Mouse (Mus musculus): Measurements from ENCODE around the gene Snapc5. TPM values are rescaled to one million over a fixed set of nuclear protein-coding genes. Genes with fewer than 3 reads are reported as not detected.

Snapc5 gene
- total and polyA plus RNA-seq, 2 experiments, result 5.6 to 13.9 TPM

DNA sequence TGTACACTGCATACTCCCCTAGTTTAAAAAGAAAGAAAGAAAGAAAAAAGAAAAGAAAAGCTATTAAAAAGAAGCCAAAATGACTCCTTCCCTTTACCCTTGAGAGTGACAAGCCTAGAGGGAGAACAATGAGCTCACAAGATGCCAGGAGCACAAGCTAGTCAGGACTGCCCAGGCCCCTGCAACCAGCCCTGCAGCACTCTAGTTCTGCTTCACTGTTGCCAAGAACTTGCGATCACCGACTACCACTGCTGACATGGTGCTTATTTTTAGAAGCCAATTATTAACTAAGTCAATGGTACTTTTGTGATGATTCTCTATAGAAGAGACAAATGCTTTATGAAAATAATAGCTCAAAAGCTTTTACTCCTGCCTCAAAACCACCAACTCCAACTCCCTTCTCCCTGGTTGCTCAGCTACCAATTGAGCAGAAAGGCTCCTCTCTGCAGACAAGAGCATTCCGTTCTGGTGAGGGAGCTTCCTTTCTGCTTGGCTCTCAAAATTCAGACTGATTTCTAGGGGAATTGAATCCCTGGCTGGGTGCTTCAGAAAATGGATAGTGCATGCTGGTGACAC lies 28.5 kb downstream of the Snapc5 start:
- Histone ChIP-seq H3K4me1 (ENCODE audit: control insufficient read depth, insufficient read depth, low read length) (no peaks in the 10 kb centered on the region), H3K27me3 (ENCODE audit: control insufficient read depth, insufficient read depth, low read length) (no peaks in the 10 kb centered on the region), H3K4me3 (ENCODE audit: insufficient read depth, low read depth, low read length) (no peak overlapping the region), H3K79me2 (ENCODE audit: control insufficient read depth, insufficient read depth, low read length) (0 out of 2 replicates have a peak, but pooled peaks cover 4% of the 10 kb centered on the region), H3K9ac (ENCODE audit: low read depth, low read length) (no peak overlapping the region), H3K27ac (replicated peaks; ENCODE audit: insufficient read depth, low read depth, low read length) (no peak overlapping the region), H3K36me3 (ENCODE audit: control insufficient read depth, insufficient read depth, low read length) (peaks cover 50% of the 10 kb centered on the region)
- TF ChIP-seq CTCF (IDR thresholded peaks at IDR 0.05; ENCODE audit: low read depth, low read length) (no peak), POLR2A (IDR thresholded peaks at IDR 0.05; ENCODE audit: extremely low read depth, insufficient read depth, low read length) (no peak)
- no peak for DNase-seq (ENCODE audit: extremely low read depth, low read depth, low spot score)
- 67% methylated on average over 3 of the region's 3 CpGs for WGBS

DNA sequence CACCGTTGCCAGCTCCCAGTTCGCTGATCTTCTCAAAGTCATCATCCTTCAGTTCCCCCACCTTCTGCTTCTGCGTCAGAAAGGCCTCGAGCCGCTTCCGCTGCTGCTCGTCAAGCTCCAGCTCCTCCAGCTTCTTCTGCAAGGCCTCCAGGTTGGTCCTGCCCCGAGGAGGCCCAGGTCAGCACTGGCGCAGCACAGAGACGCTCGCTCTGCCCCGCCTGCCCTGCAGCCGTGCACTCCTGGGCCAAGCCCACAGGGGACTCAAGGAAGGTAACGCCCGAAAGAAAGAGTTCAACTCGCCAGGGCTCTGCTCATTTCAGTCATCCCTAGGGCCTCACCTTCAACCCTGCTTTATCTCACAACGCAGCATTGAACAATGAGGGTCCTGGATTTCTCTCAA lies 35.4 kb downstream of the Snapc5 start:
- Histone ChIP-seq H3K36me3 (ENCODE audit: control insufficient read depth, insufficient read depth, low read length) (peaks cover 23% of the 10 kb centered on the region), H3K27ac (replicated peaks; ENCODE audit: insufficient read depth, low read depth, low read length) (no peak overlapping the region), H3K79me2 (ENCODE audit: control insufficient read depth, insufficient read depth, low read length) (peaks cover 14% of the 10 kb centered on the region; the same call in 1 of the 2 replicates), H3K9ac (ENCODE audit: low read depth, low read length) (no peak overlapping the region), H3K4me3 (ENCODE audit: insufficient read depth, low read depth, low read length) (no peak overlapping the region), H3K27me3 (ENCODE audit: control insufficient read depth, insufficient read depth, low read length) (no peaks in the 10 kb centered on the region), H3K4me1 (ENCODE audit: control insufficient read depth, insufficient read depth, low read length) (peaks cover 1% of the 10 kb centered on the region)
- no peak for TF ChIP-seq CTCF (IDR thresholded peaks at IDR 0.05; ENCODE audit: low read depth, low read length)
- TF ChIP-seq POLR2A (IDR thresholded peaks at IDR 0.05; ENCODE audit: extremely low read depth, insufficient read depth, low read length), result no peak
- DNase-seq (ENCODE audit: extremely low read depth, low read depth, low spot score), result no peak
- WGBS, result 96% methylated on average over 17 of the region's 17 CpGs

DNA sequence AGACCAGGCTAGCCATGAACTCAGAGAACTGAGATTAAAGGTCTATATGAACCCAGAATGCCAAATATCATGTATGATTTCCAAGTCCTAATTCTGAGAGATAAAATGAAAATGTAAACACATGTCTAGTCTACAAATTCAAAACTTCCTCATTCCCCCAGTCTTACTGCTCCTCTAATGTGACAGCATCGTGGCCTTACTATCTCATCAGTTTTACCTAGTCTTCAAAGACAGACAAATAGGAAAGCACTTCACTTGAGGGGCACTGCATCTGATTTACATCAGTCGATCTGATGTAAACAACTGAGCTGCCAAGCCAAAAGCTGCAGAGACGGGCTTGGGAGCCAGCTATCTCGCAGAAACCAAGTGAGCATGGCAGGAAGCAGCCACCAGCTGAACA lies 37.0 kb downstream of the Snapc5 start:
- Histone ChIP-seq H3K79me2 (ENCODE audit: control insufficient read depth, insufficient read depth, low read length) (peaks cover 17% of the 10 kb centered on the region; the same call in 1 of the 2 replicates), H3K4me3 (ENCODE audit: insufficient read depth, low read depth, low read length) (no peak overlapping the region), H3K4me1 (ENCODE audit: control insufficient read depth, insufficient read depth, low read length) (peaks cover 2% of the 10 kb centered on the region), H3K27ac (replicated peaks; ENCODE audit: insufficient read depth, low read depth, low read length) (no peak overlapping the region), H3K27me3 (ENCODE audit: control insufficient read depth, insufficient read depth, low read length) (no peaks in the 10 kb centered on the region), H3K36me3 (ENCODE audit: control insufficient read depth, insufficient read depth, low read length) (peaks cover 17% of the 10 kb centered on the region), H3K9ac (ENCODE audit: low read depth, low read length) (no peak overlapping the region)
- DNase-seq (ENCODE audit: extremely low read depth, low read depth, low spot score), result no peak
- no peak for TF ChIP-seq CTCF (IDR thresholded peaks at IDR 0.05; ENCODE audit: low read depth, low read length)
- TF ChIP-seq POLR2A (IDR thresholded peaks at IDR 0.05; ENCODE audit: extremely low read depth, insufficient read depth, low read length), result no peak
- WGBS, result 69% methylated on average over 4 of the region's 4 CpGs

DNA sequence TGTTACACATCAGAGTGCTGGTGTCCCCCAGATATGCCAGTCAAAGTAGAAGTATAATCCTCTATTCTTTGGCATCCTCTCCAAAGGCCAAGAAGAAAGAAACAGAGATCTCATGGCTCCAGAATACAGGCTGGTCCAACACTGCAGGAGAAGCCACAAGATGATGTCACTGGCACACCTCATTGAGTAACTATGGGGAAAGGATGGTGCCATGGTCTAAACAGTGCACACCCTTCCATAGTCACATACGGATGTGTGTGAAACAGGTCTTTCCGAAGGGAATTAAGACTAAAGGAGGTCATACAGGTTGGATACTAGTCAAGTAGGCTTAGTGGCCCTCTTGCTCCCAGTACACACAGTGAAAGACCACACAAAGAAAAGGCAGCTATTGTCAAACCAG lies 37.6 kb downstream of the Snapc5 start:
- Histone ChIP-seq H3K4me1 (ENCODE audit: control insufficient read depth, insufficient read depth, low read length) (peaks cover 2% of the 10 kb centered on the region), H3K9ac (ENCODE audit: low read depth, low read length) (no peak overlapping the region), H3K27ac (replicated peaks; ENCODE audit: insufficient read depth, low read depth, low read length) (no peak overlapping the region), H3K4me3 (ENCODE audit: insufficient read depth, low read depth, low read length) (no peak overlapping the region), H3K79me2 (ENCODE audit: control insufficient read depth, insufficient read depth, low read length) (peaks cover 20% of the 10 kb centered on the region; the same call in 1 of the 2 replicates), H3K27me3 (ENCODE audit: control insufficient read depth, insufficient read depth, low read length) (no peaks in the 10 kb centered on the region), H3K36me3 (ENCODE audit: control insufficient read depth, insufficient read depth, low read length) (peaks cover 13% of the 10 kb centered on the region)
- WGBS, result 93% methylated on average over 2 of the region's 2 CpGs
- no peak for DNase-seq (ENCODE audit: extremely low read depth, low read depth, low spot score)
- TF ChIP-seq CTCF (IDR thresholded peaks at IDR 0.05; ENCODE audit: low read depth, low read length) (no peak), POLR2A (IDR thresholded peaks at IDR 0.05; ENCODE audit: extremely low read depth, insufficient read depth, low read length) (no peak)

DNA sequence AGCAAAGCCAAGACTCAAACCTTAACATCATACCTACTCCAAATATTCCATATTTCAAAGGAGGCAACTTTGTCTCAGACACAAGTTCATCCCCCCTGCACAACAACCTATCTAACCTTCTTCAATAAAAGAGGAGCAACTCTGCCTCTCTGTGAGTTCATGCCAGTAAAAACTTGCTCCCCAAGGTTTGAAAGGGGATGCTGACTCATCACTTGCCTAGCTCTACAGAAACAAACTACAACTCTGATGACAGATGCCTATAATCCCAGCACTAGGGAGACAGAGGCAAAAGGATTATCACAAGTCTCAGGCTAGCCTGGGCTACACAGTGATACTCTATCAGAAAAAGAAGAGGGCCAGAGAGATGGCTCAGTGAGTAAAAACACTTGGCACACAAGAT lies 38.8 kb downstream of the Snapc5 start:
- no peak overlapping the region for H3K9ac ChIP-seq (ENCODE audit: low read depth, low read length)
- H3K4me3 ChIP-seq (ENCODE audit: insufficient read depth, low read depth, low read length), result no peak overlapping the region
- peaks cover 11% of the 10 kb centered on the region for H3K36me3 ChIP-seq (ENCODE audit: control insufficient read depth, insufficient read depth, low read length)
- peaks cover 2% of the 10 kb centered on the region for H3K4me1 ChIP-seq (ENCODE audit: control insufficient read depth, insufficient read depth, low read length)
- H3K79me2 ChIP-seq (ENCODE audit: control insufficient read depth, insufficient read depth, low read length), result peaks cover 28% of the 10 kb centered on the region
- no peak overlapping the region for H3K27ac ChIP-seq (replicated peaks; ENCODE audit: insufficient read depth, low read depth, low read length)
- no peaks in the 10 kb centered on the region for H3K27me3 ChIP-seq (ENCODE audit: control insufficient read depth, insufficient read depth, low read length)
- no peak for DNase-seq (ENCODE audit: extremely low read depth, low read depth, low spot score)
- TF ChIP-seq POLR2A (IDR thresholded peaks at IDR 0.05; ENCODE audit: extremely low read depth, insufficient read depth, low read length) (no peak), CTCF (IDR thresholded peaks at IDR 0.05; ENCODE audit: low read depth, low read length) (no peak)

DNA sequence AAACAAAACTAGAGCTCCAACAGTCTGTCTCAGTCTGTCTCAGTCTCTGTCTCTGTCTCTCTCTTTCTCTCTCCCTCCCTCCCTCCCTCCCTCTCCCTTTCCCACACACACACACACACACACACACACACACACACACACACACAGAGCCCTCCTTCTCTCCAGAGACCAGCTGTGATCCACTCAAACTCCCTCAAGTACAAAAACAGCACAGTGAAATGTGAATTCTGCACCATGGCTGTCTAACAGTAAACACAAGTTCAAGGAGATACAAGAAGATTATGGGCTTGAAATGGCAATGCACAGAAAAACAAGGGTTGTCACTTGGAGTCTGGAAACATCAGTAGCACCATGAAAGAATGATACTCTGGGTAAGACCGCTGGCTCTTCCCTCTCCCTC lies 40.2 kb downstream of the Snapc5 start:
- H3K9ac ChIP-seq (ENCODE audit: low read depth, low read length), result no peak overlapping the region
- H3K27ac ChIP-seq (replicated peaks; ENCODE audit: insufficient read depth, low read depth, low read length), result no peak overlapping the region
- peaks cover 37% of the 10 kb centered on the region for H3K79me2 ChIP-seq (ENCODE audit: control insufficient read depth, insufficient read depth, low read length)
- H3K4me1 ChIP-seq (ENCODE audit: control insufficient read depth, insufficient read depth, low read length), result peaks cover 2% of the 10 kb centered on the region
- 97% methylated on average over 1 of the region's 1 CpGs for WGBS
- TF ChIP-seq CTCF (IDR thresholded peaks at IDR 0.05; ENCODE audit: low read depth, low read length) (no peak), POLR2A (IDR thresholded peaks at IDR 0.05; ENCODE audit: extremely low read depth, insufficient read depth, low read length) (no peak)
- DNase-seq (ENCODE audit: extremely low read depth, low read depth, low spot score), result no peak
- 0 out of 2 replicates have a peak, but pooled peaks cover 2% of the 10 kb centered on the region for H3K36me3 ChIP-seq (ENCODE audit: control insufficient read depth, insufficient read depth, low read length)
- H3K27me3 ChIP-seq (ENCODE audit: control insufficient read depth, insufficient read depth, low read length), result no peaks in the 10 kb centered on the region
- no peak overlapping the region for H3K4me3 ChIP-seq (ENCODE audit: insufficient read depth, low read depth, low read length)
